Mouse (Mus musculus) liver, embryonic 14.5 days (tissue): ENCODE data around the gene Dll1. TPM values are rescaled to one million over a fixed set of nuclear protein-coding genes. Genes with fewer than 3 reads are reported as not detected.

Experiments used
- ATAC-seq: fragments of 200-750 bp; cut with Nextera tagmentation; 2 replicates; pipeline ENCODE4 v1.8.0; 2017; ENCODE audit warnings: moderate number of reproducible peaks, mild to moderate bottlenecking, moderate library complexity; ENCODE audit not compliant: insufficient read depth
- DNase-seq, 3 experiments: peaks; one replicate each; pipeline ENCODE4 v3.0.0-alpha.2; 2012 to 2013; ENCODE audit warnings: low read depth in 3 of 3, low spot score in 3 of 3
- H3K27ac ChIP-seq: fragments of 300-500 bp; sonication (generic); 2 replicates; pipeline ENCODE4 v1.5.1; 2014; ENCODE audit warnings: moderate library complexity, mild to moderate bottlenecking, control low read depth, inconsistent platforms
- H3K27me3 ChIP-seq: fragments of 300-500 bp; sonication (generic); 2 replicates; pipeline ENCODE4 v1.6.1; 2014; ENCODE audit warnings: mild to moderate bottlenecking, low read length, moderate library complexity; ENCODE audit not compliant: control insufficient read depth, insufficient read depth
- H3K36me3 ChIP-seq: fragments of 300-500 bp; sonication (generic); replicated peaks from 2 replicates; pipeline ENCODE4 v1.6.1; 2014; ENCODE audit warnings: low read depth; ENCODE audit not compliant: control insufficient read depth, insufficient read depth
- H3K4me1 ChIP-seq, 2 experiments: fragments of 200-500 bp in 1 of 2; fragments of 300-500 bp in 1 of 2; sonication (generic) in 1 of 2; replicated peaks; 2 replicates each; pipeline ENCODE4 v1.6.1; 2012 to 2014; ENCODE audit warnings: antibody characterized with exemption in 1 of 2, inconsistent platforms in 1 of 2, low read length in 1 of 2; ENCODE audit not compliant: control insufficient read depth in 2 of 2, insufficient read depth in 2 of 2
- H3K4me2 ChIP-seq: fragments of 300-500 bp; sonication (generic); 2 replicates; pipeline ENCODE4 v1.6.1; 2014; ENCODE audit warnings: low read depth, mild to moderate bottlenecking, control low read depth, moderate library complexity
- H3K4me3 ChIP-seq, 2 experiments: fragments of 200-500 bp in 1 of 2; fragments of 300-500 bp in 1 of 2; sonication (generic) in 1 of 2; 2 replicates each; pipeline ENCODE4 v1.5.1; 2012 to 2014; ENCODE audit warnings: low read depth in 2 of 2, low read length in 2 of 2, mild to moderate bottlenecking in 2 of 2, control low read depth in 1 of 2, inconsistent platforms in 1 of 2, moderate library complexity in 1 of 2; ENCODE audit not compliant: insufficient read depth in 1 of 2
- H3K9ac ChIP-seq: fragments of 300-500 bp; sonication (generic); replicated peaks from 2 replicates; pipeline ENCODE4 v1.6.1; 2014; ENCODE audit warnings: mild to moderate bottlenecking, control low read depth, moderate library complexity
- H3K9me3 ChIP-seq: fragments of 300-500 bp; sonication (generic); 2 replicates; pipeline ENCODE4 v1.6.1; 2016; ENCODE audit warnings: low read length, mixed read lengths; ENCODE audit not compliant: control insufficient read depth
- CTCF ChIP-seq: IDR thresholded peaks from 2 replicates; pipeline ENCODE4 v1.5.1; 2016; ENCODE audit warnings: antibody characterized with exemption, low read depth, control low read depth
- EP300 ChIP-seq: IDR thresholded peaks from 2 replicates; pipeline ENCODE4 v1.6.1; 2016; ENCODE audit warnings: antibody characterized with exemption, low read depth
- WGBS: fragments of 180-500 bp; shearing (Covaris S2); extraction: QIAGEN DNeasy Blood & Tissue Kit; methylation state at CpG from one replicate; pipeline ENCODE4 v1.1.7; 2014; ENCODE audit not compliant: insufficient replicate concordance; 5-methylcytosine and 5-hydroxymethylcytosine counted together
- polyA plus RNA-seq, 2 experiments: library from polyadenylated mRNA; depleted of rRNA in 1 of 2; stranded (reverse) in 1 of 2; unstranded in 1 of 2; fragments of >200 nt; fragmentation: Nextera tagmentation in 1 of 2; extraction: Ambion mirVana in 1 of 2; gene quantifications; 2 replicates each; pipeline versions ENCODE4 v1.2.1 to v1.2.3; 2012 to 2014

Gene Dll1
- polyA plus RNA-seq, 2 experiments: 0.74 to 0.93 TPM

- Histone ChIP-seq H3K4me2 (no peak overlapping the region), H3K27me3 (no peaks in the 10 kb centered on the region), H3K27ac (no peak overlapping the region), H3K36me3 (no peaks in the 10 kb centered on the region; the same call in none of the 2 replicates), H3K4me1 (no peaks in the 10 kb centered on the region), H3K4me3 (no peak overlapping the region), H3K9ac (no peak overlapping the region), H3K9me3 (no peaks in the 10 kb centered on the region)
- no peak for DNase-seq
- WGBS: 67% methylated on average over 2 of the region's 2 CpGs
- TF ChIP-seq EP300 (no peak), CTCF (no peak)
- ATAC-seq: no peak
These were observed 29.9 kb upstream of the Dll1 start for GRCm38 (mm10) chr17:15406576-15406975.

GRCm38 (mm10) chr17:15401716-15402115 is 25.0 kb upstream of the Dll1 start:
- no peak for DNase-seq
- ATAC-seq: no peak
- 89% methylated on average over 17 of the region's 17 CpGs for WGBS
- no peaks in the 10 kb centered on the region for H3K27me3 ChIP-seq
- H3K27ac ChIP-seq: no peak overlapping the region
- H3K4me3 ChIP-seq: no peak overlapping the region
- no peak overlapping the region for H3K9ac ChIP-seq
- H3K36me3 ChIP-seq: no peaks in the 10 kb centered on the region; the same call in 1 of the 2 replicates
- H3K9me3 ChIP-seq: no peaks in the 10 kb centered on the region
- peaks cover under 1 to 5% of the 10 kb centered on the region in 2 experiments; a peak in 3 of 4 replicates for H3K4me1 ChIP-seq
- TF ChIP-seq CTCF (no peak), EP300 (no peak)
- no peak overlapping the region for H3K4me2 ChIP-seq

- H3K27ac ChIP-seq: no peak within 1 kb of the TSS
- no peaks in the 10 kb centered on the region for H3K9me3 ChIP-seq
- H3K4me1 ChIP-seq: peaks cover 4 to 8% of the 10 kb centered on the region in 2 experiments; a peak in 3 of 4 replicates
- H3K27me3 ChIP-seq: no peaks in the 10 kb centered on the region
- ATAC-seq (peak; percentile 91), DNase-seq (peak; percentile 74 to 78 (median 75))
- TF ChIP-seq EP300: no peak
- TF ChIP-seq CTCF: no peak
- no peaks in the 10 kb centered on the region for H3K36me3 ChIP-seq
- peak within 1 kb of the TSS; percentile 61 to 66 for H3K4me3 ChIP-seq
- H3K4me2 ChIP-seq: peak within 1 kb of the TSS; percentile 77
- WGBS: 1% methylated on average over 31 of the region's 31 CpGs
- peak within 1 kb of the TSS; percentile 41 for H3K9ac ChIP-seq
These were observed 19.5 kb upstream of the Dll1 start, which contains the start of gene Fam120b for GRCm38 (mm10) chr17:15395997-15396675. Gene Fam120b, plus strand, starts transcription at chr17:15396202.

GRCm38 (mm10) chr17:15389356-15389755 is 12.7 kb upstream of the Dll1 start:
- H3K9ac ChIP-seq: no peak overlapping the region
- TF ChIP-seq CTCF (no peak), EP300 (no peak)
- 51% methylated on average over 8 of the region's 8 CpGs for WGBS
- DNase-seq: no peak
- no peaks in the 10 kb centered on the region; the same call in 1 of the 2 replicates for H3K27me3 ChIP-seq
- no peaks in the 10 kb centered on the region for H3K36me3 ChIP-seq
- H3K4me3 ChIP-seq: no peak overlapping the region
- no peaks in the 10 kb centered on the region for H3K9me3 ChIP-seq
- no peak overlapping the region; the same call in 1 of the 2 replicates for H3K27ac ChIP-seq
- no peaks in the 10 kb centered on the region; a peak in 1 of 4 replicates for H3K4me1 ChIP-seq
- ATAC-seq: peak; percentile 71
- no peak overlapping the region for H3K4me2 ChIP-seq

- H3K9me3 ChIP-seq: no peaks in the 10 kb centered on the region
- H3K4me3 ChIP-seq: no peak overlapping the region
- no peak overlapping the region for H3K9ac ChIP-seq
- DNase-seq (no peak), ATAC-seq (no peak)
- WGBS: 43% methylated on average over 4 of the region's 4 CpGs
- H3K27ac ChIP-seq: no peak overlapping the region
- H3K27me3 ChIP-seq: no peaks in the 10 kb centered on the region; the same call in 1 of the 2 replicates
- H3K4me1 ChIP-seq: no peaks in the 10 kb centered on the region; a peak in 1 of 4 replicates
- H3K36me3 ChIP-seq: no peaks in the 10 kb centered on the region
- H3K4me2 ChIP-seq: no peak overlapping the region
- TF ChIP-seq CTCF (no peak), EP300 (no peak)
These were observed 12.2 kb upstream of the Dll1 start for GRCm38 (mm10) chr17:15388892-15389291.
